Mouse (Mus musculus) bone marrow, adult 2 months (tissue): ENCODE measurements at regions not wholly inside any gene's neighbourhood (a gene's known extent, or its start where the extent isn't known, plus 50 kb on each side); places are given as distances from the start of the nearest gene placed in this dataset.

Source experiments
- CTCF ChIP-seq: fragments of 200-500 bp; IDR thresholded peaks from 2 replicates; pipeline ENCODE4 v1.5.1; 2011; ENCODE audit warnings: low read length, control low read depth; ENCODE audit not compliant: control insufficient read depth, insufficient read depth
- POLR2A ChIP-seq: fragments of 200-500 bp; IDR thresholded peaks from 2 replicates; pipeline ENCODE4 v1.6.1; 2011; ENCODE audit warnings: low read depth, mild to moderate bottlenecking, control low read depth, low read length, borderline replicate concordance; ENCODE audit not compliant: control insufficient read depth

DNA sequence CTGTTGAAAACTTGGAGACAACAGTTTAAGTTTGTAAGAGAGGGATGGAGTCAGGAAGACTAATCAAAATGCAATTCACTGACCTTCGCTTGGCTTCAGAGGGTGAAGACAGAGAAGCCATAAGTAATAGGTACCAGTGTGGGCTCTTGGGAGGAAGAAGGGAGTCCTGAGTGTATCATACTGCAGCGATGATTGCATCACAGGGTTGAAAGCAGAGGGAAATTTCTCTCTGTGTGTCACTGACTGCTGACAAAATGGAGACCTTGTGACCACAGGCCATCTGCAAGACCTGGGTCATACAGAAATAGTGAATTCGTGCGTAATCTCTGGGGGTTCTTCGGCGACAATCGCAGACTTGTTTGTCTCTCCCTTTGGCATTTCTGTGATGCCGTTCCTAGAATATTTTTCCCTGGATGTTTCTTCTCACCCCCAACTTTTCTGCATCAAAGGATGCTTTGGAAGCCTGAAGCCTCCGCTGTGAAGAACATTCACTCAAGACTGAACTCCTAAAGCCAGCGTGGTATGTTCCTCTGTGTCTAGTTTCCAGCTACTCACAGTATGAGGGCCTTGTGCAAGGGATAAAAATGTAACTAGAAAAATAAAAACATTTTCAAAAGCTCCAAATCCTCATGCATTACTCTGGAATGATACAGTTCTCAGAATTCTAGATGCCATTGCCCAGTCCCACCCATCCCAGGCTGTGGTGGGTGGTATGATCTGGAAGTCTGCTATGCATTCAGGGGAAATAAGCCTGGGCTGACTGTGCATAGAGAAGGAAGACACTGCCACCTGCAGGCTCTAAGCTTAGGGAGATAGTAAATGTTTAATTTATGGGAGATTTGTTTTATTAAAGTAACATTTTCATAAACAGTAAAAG lies 139.8 kb upstream of the Slc24a5 start:
- TF ChIP-seq POLR2A (no peak), CTCF (no peak)
